ENCODE assay signal across 10 mouse cellular contexts in genomic region chr1:33672514-33672913, GRCm38 (mm10). TPM values are rescaled to one million over a fixed set of nuclear protein-coding genes. Genes with fewer than 3 reads are reported as not detected.
DNase-seq lines count a peak whose midpoint lies in the region; ATAC-seq lines count a peak whose summit lies in the region.
"Had no signal": no experiment of that assay in that cellular context is flagged by ENCODE, and none has a peak within 500 bp of the region (broad histone marks: within the 10 kb centered on the region; RNA-seq: fewer than 3 reads in every experiment).

No protein-coding gene starts in this region.

- DNase-seq in adrenal gland, postnatal 14 days, result peak; percentile 30
- no peak for DNase-seq in adrenal gland, postnatal 4 days (ENCODE audit: low spot score in 2 of 2)
- DNase-seq in liver, result peak; percentile 50
- no peak for DNase-seq in liver, embryonic 11.5 days (ENCODE audit: low spot score)
- DNase-seq in cerebellum, adult 9-11 months, result peak; percentile 41
- DNase-seq in layer of hippocampus, postnatal 10 days (ENCODE audit: low spot score in 2 of 2), result peak; percentile 37 to 54
- peak; percentile 58 for DNase-seq in naive thymus-derived CD4-positive, alpha-beta T cell, adult 2 months (ENCODE audit: low read depth)
- DNase-seq in spleen, adult 12 weeks (ENCODE audit: low spot score), result no peak

- H3K4me1 ChIP-seq in liver, embryonic 11.5 days (replicated peaks; ENCODE audit: control insufficient read depth, insufficient read depth, low read length), result peaks cover 16% of the 10 kb centered on the region

- H3K4me2 ChIP-seq in liver, embryonic 11.5 days, result no peak overlapping the region
- H3K4me2 ChIP-seq: heart, embryonic 15.5 days had no signal

- H3K27me3 ChIP-seq in liver, embryonic 11.5 days (replicated peaks; ENCODE audit: control insufficient read depth, insufficient read depth, low read length), result no peaks in the 10 kb centered on the region
- H3K27me3 ChIP-seq: heart, embryonic 15.5 days had no signal

- no peak overlapping the region for H3K9ac ChIP-seq in liver, embryonic 11.5 days (ENCODE audit: low read depth, low read length)
- H3K9ac ChIP-seq: heart, embryonic 15.5 days had no signal

- no peak for ATAC-seq in liver, embryonic 11.5 days (replicated peaks; ENCODE audit: low FRiP score)

- H3K36me3 ChIP-seq in liver, embryonic 11.5 days (ENCODE audit: control insufficient read depth, insufficient read depth, low read length), result no peaks in the 10 kb centered on the region; the same call in 1 of the 2 replicates
- H3K36me3 ChIP-seq: heart, embryonic 15.5 days had no signal

- WGBS in liver, embryonic 11.5 days, result 24% methylated on average over 3 of the region's 3 CpGs

- no peak overlapping the region for H3K4me3 ChIP-seq in liver, embryonic 11.5 days (ENCODE audit: low read depth, low read length)
- H3K4me3 ChIP-seq: heart, embryonic 15.5 days had no signal

- H3K9me3 ChIP-seq in liver, embryonic 11.5 days (ENCODE audit: control insufficient read depth, low read length), result no peaks in the 10 kb centered on the region
- H3K9me3 ChIP-seq: G1E; heart, embryonic 15.5 days had no signal

- H3K27ac ChIP-seq in liver, embryonic 11.5 days (ENCODE audit: low read depth, low read length), result no peak overlapping the region
- H3K27ac ChIP-seq: heart, embryonic 15.5 days had no signal

RNA-seq across cellular contexts. Expression of gene Prim2, which starts 2.9 kb away (rescaled TPM):
- total RNA-seq in adrenal gland, postnatal 14 days (2021), result 8.4 and 8.5 TPM in 2 replicates
- 10 to 100 TPM; 14.9 to 18.6 TPM for total RNA-seq in adrenal gland, postnatal 4 days (2021)
- polyA plus RNA-seq in liver, embryonic 11.5 days (2014; fragmentation: Nextera tagmentation; extraction: Ambion mirVana), result 62.7 and 65.4 TPM in 2 replicates
- 1 to 10 TPM; 7.2 to 8.6 TPM for total RNA-seq in layer of hippocampus, postnatal 10 days (2021)

RNA-seq across cellular contexts. Expression of gene Rab23, which starts 47.2 kb away (rescaled TPM):
- total RNA-seq in adrenal gland, postnatal 14 days (2021), result 12.0 and 15.2 TPM in 2 replicates
- 10 to 100 TPM; 20.1 to 23.2 TPM for total RNA-seq in adrenal gland, postnatal 4 days (2021)
- polyA plus RNA-seq in liver, embryonic 11.5 days (2014; fragmentation: Nextera tagmentation; extraction: Ambion mirVana), result 10.1 and 11.6 TPM in 2 replicates
- 10 to 100 TPM; 27.7 to 34.2 TPM for total RNA-seq in layer of hippocampus, postnatal 10 days (2021)
- polyA plus RNA-seq: G1E had no signal

Comparison
In these comparisons a context has a peak if more than half of its experiments do, and no peak if none do; other contexts are left out.
1. DNase-seq: peak in adrenal gland, postnatal 14 days (single experiment), liver (single experiment), cerebellum, adult 9-11 months (single experiment), layer of hippocampus, postnatal 10 days (2 of 2) and naive thymus-derived CD4-positive, alpha-beta T cell, adult 2 months (single experiment); none in adrenal gland, postnatal 4 days (0 of 2), liver, embryonic 11.5 days (single experiment) and spleen, adult 12 weeks (single experiment).